Mouse (Mus musculus) G1E (cell line): ENCODE data around the gene Crtc1.

Source experiments
- CTCF ChIP-seq: IDR thresholded peaks from 2 replicates; pipeline ENCODE4 v1.5.1; 2012; ENCODE audit warnings: low read depth, low read length, inconsistent platforms, mixed read lengths
- GATA1 ChIP-seq: IDR thresholded peaks from 2 replicates; pipeline ENCODE4 v1.6.1; 2012; ENCODE audit warnings: borderline replicate concordance, low read length, inconsistent platforms, mixed read lengths
- GATA2 ChIP-seq: IDR thresholded peaks from 2 replicates; pipeline ENCODE4 v1.6.1; 2012; ENCODE audit warnings: low read depth, low read length, inconsistent platforms, borderline replicate concordance
- TAL1 ChIP-seq: conservative IDR thresholded peaks from 2 replicates; pipeline ENCODE4 v1.6.1; 2012; ENCODE audit warnings: low read depth, low read length, inconsistent platforms, mixed read lengths

DNA sequence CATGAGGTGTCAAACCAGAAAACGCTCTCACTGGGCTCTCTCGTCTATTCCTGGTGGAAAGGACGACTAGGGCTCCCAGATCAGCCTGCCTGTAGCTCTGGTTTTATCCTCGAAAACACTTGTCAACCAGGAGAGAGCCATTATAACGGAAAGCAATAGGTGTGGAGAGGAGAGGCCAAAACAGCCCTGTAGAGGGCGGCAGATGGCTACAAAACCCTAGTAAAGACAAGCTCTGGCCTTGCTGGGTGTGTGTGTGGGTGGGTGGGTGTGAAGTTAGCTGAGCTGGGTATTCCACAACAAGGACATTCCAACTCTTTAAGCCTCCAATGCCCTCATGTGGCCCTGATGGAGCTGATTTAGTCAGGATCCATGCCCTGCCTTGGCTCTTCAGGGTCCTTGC is 95.7 kb downstream of the Crtc1 start:
- no peak for TF ChIP-seq CTCF
- no peak for TF ChIP-seq GATA1
- no peak for TF ChIP-seq TAL1
- no peak for TF ChIP-seq GATA2
